Mouse (Mus musculus) intestine, embryonic 14.5 days (tissue): Measurements from ENCODE around the gene Pde12. TPM values are rescaled to one million over a fixed set of nuclear protein-coding genes. Genes with fewer than 3 reads are reported as not detected.

Source experiments
- ATAC-seq: fragments of 200-750 bp; cut with Nextera tagmentation; replicated peaks from 2 replicates; pipeline ENCODE4 v1.8.0; 2017; ENCODE audit warnings: low read depth, moderate number of reproducible peaks, moderate TSS enrichment, moderate library complexity; ENCODE audit not compliant: low FRiP score, low TSS enrichment
- DNase-seq: peaks from one replicate; pipeline ENCODE4 v3.0.0-alpha.2; 2018; ENCODE audit warnings: low spot score
- H3K27ac ChIP-seq: fragments of 300-500 bp; sonication (generic); 2 replicates; pipeline ENCODE4 v1.5.1; 2014; ENCODE audit warnings: low read depth, mild to moderate bottlenecking, control low read depth
- H3K27me3 ChIP-seq: fragments of 300-500 bp; sonication (generic); replicated peaks from 2 replicates; pipeline ENCODE4 v1.6.1; 2014; ENCODE audit warnings: low read length, control low read depth; ENCODE audit not compliant: control insufficient read depth, insufficient read depth
- H3K36me3 ChIP-seq: fragments of 300-500 bp; sonication (generic); 2 replicates; pipeline ENCODE4 v1.6.1; 2014; ENCODE audit warnings: low read length, control low read depth; ENCODE audit not compliant: control insufficient read depth, insufficient read depth
- H3K4me1 ChIP-seq: fragments of 300-500 bp; sonication (generic); replicated peaks from 2 replicates; pipeline ENCODE4 v1.6.1; 2014; ENCODE audit warnings: low read length, control low read depth, mixed read lengths; ENCODE audit not compliant: control insufficient read depth, insufficient read depth
- H3K4me2 ChIP-seq: fragments of 300-500 bp; sonication (generic); 2 replicates; pipeline ENCODE4 v1.6.1; 2014; ENCODE audit warnings: low read length
- H3K4me3 ChIP-seq: fragments of 300-500 bp; sonication (generic); 2 replicates; pipeline ENCODE4 v1.5.1; 2014; ENCODE audit warnings: low read depth, low read length, control low read depth, mixed read lengths
- H3K9ac ChIP-seq: fragments of 300-500 bp; sonication (generic); 2 replicates; pipeline ENCODE4 v1.6.1; 2014; ENCODE audit warnings: mild to moderate bottlenecking, low read length
- H3K9me3 ChIP-seq: fragments of 300-500 bp; sonication (generic); 2 replicates; pipeline ENCODE4 v1.6.1; 2016; ENCODE audit warnings: low read length, control low read depth; ENCODE audit not compliant: control insufficient read depth
- WGBS: fragments of 180-500 bp; shearing (Covaris S2); extraction: QIAGEN DNeasy Blood & Tissue Kit; methylation state at CpG from one replicate; pipeline ENCODE4 v1.1.7; 2014; 5-methylcytosine and 5-hydroxymethylcytosine counted together
- microRNA-seq: library from miRNA; unstranded; fragments of <30 nt; microRNA quantifications from one replicate; pipeline ENCODE4, GENCODE M21; 2016
- polyA plus RNA-seq: library from polyadenylated mRNA; unstranded; fragments of >200 nt; fragmentation: Nextera tagmentation; extraction: Ambion mirVana; gene quantifications from 2 replicates; pipeline ENCODE4 v1.2.1, GENCODE M21; 2014

Pde12 gene
- polyA plus RNA-seq, 1 experiment from 2014 or later, result 11.3 TPM

GRCm38 (mm10) chr14:26637851-26638707 lies 31.6 kb downstream of the Pde12 start, which contains the start of gene Arf4:
Gene Arf4, plus strand, starts transcription at chr14:26638074.
- peak within 1 kb of the TSS; percentile 92 for H3K4me3 ChIP-seq
- H3K36me3 ChIP-seq, result no peaks in the 10 kb centered on the region
- H3K9me3 ChIP-seq, result no peaks in the 10 kb centered on the region
- DNase-seq (peak; percentile 93), ATAC-seq (peak; percentile 99)
- H3K4me2 ChIP-seq, result peak within 1 kb of the TSS; percentile 92
- H3K4me1 ChIP-seq, result peaks cover 22% of the 10 kb centered on the region
- peak within 1 kb of the TSS; percentile 99 for H3K27ac ChIP-seq
- WGBS, result under 1% methylated on average over 83 of the region's 83 CpGs
- H3K9ac ChIP-seq, result peak within 1 kb of the TSS; percentile 98
- H3K27me3 ChIP-seq, result no peaks in the 10 kb centered on the region

- no peak for ATAC-seq
- Histone ChIP-seq H3K4me3 (peak overlapping the region; percentile 92), H3K4me2 (peak overlapping the region; percentile 62), H3K27me3 (no peaks in the 10 kb centered on the region), H3K9ac (peak overlapping the region; percentile 68), H3K36me3 (peaks cover 5% of the 10 kb centered on the region), H3K9me3 (no peaks in the 10 kb centered on the region), H3K4me1 (peaks cover 22% of the 10 kb centered on the region), H3K27ac (peak overlapping the region; percentile 99)
- DNase-seq, result peak; percentile 59
- 22% methylated on average over 17 of the region's 17 CpGs for WGBS
Observed at GRCm38 (mm10) chr14:26637025-26637850, 32.4 kb downstream of the Pde12 start.

GRCm38 (mm10) chr14:26626605-26627140 lies 43.0 kb downstream of the Pde12 start:
- Histone ChIP-seq H3K27me3 (no peaks in the 10 kb centered on the region), H3K9ac (no peak overlapping the region), H3K4me3 (no peak overlapping the region), H3K9me3 (no peaks in the 10 kb centered on the region), H3K36me3 (peaks cover 85% of the 10 kb centered on the region), H3K4me1 (no peaks in the 10 kb centered on the region), H3K27ac (no peak overlapping the region), H3K4me2 (no peak overlapping the region)
- no peak for DNase-seq
- WGBS, result 90% methylated on average over 5 of the region's 5 CpGs
- ATAC-seq, result no peak

GRCm38 (mm10) chr14:26625301-26625700 lies 44.4 kb downstream of the Pde12 start:
- no peak overlapping the region for H3K9ac ChIP-seq
- H3K4me3 ChIP-seq, result no peak overlapping the region
- no peaks in the 10 kb centered on the region for H3K4me1 ChIP-seq
- ATAC-seq (no peak), DNase-seq (no peak)
- H3K4me2 ChIP-seq, result no peak overlapping the region
- H3K36me3 ChIP-seq, result peaks cover 93% of the 10 kb centered on the region
- H3K27me3 ChIP-seq, result no peaks in the 10 kb centered on the region
- no peak overlapping the region for H3K27ac ChIP-seq
- 85% methylated on average over 4 of the region's 4 CpGs for WGBS
- no peaks in the 10 kb centered on the region for H3K9me3 ChIP-seq

GRCm38 (mm10) chr14:26610689-26611088 lies 59.0 kb downstream of the Pde12 start:
- Histone ChIP-seq H3K27ac (no peak overlapping the region), H3K9ac (no peak overlapping the region), H3K4me2 (no peak overlapping the region), H3K4me1 (no peaks in the 10 kb centered on the region), H3K36me3 (peaks cover 80% of the 10 kb centered on the region), H3K4me3 (no peak overlapping the region), H3K27me3 (no peaks in the 10 kb centered on the region), H3K9me3 (no peaks in the 10 kb centered on the region)
- ATAC-seq (no peak), DNase-seq (no peak)
- 91% methylated on average over 4 of the region's 4 CpGs for WGBS

Small RNAs within 50 kb of the gene (microRNA-seq; reads per million reads assigned to microRNA genes)
- 0.42 reads per million for gene Mir7672

Other genes starting within 250 kb of the Pde12 start
- gene Slmap, start 135.0 kb downstream of the Pde12 start, polyA plus RNA-seq, result 46.3 and 54.4 TPM in 2 replicates
- 34.4 and 35.3 TPM in 2 replicates for gene Dennd6a, start 96.0 kb downstream of the Pde12 start, polyA plus RNA-seq
- 579 and 583 TPM in 2 replicates for gene Arf4, start 31.8 kb downstream of the Pde12 start, polyA plus RNA-seq
- 0.12 and 0.31 TPM in 2 replicates for gene Dnah12, start 23.4 kb upstream of the Pde12 start, polyA plus RNA-seq
- 0.12 TPM in 1 of 2 replicates, not detected in the other for gene Asb14, start 224.7 kb upstream of the Pde12 start, polyA plus RNA-seq